Mouse (Mus musculus) urinary bladder, postnatal 25 days (tissue): ENCODE results near the gene Ocm.
A peak's percentile ranks its signal among the peaks of the same experiment; 100 is the strongest.

Experiments used
- DNase-seq: peaks from one replicate; pipeline ENCODE4 v3.0.0; 2022; ENCODE audit warnings: low spot score

Ocm gene

GRCm38 (mm10) chr5:143999409-143999808 is 27.1 kb downstream of the Ocm start:
- DNase-seq = no peak

- no peak for DNase-seq
These were observed 31.7 kb downstream of the Ocm start for GRCm38 (mm10) chr5:143994632-143995365.

- DNase-seq = no peak
These were observed 32.6 kb downstream of the Ocm start for GRCm38 (mm10) chr5:143993849-143994248.

GRCm38 (mm10) chr5:143993260-143993659 is 33.2 kb downstream of the Ocm start:
- no peak for DNase-seq

GRCm38 (mm10) chr5:143992661-143993060 is 33.8 kb downstream of the Ocm start:
- DNase-seq = no peak

GRCm38 (mm10) chr5:143990086-143990485 is 36.4 kb downstream of the Ocm start:
- DNase-seq = no peak

GRCm38 (mm10) chr5:143989046-143989445 is 37.4 kb downstream of the Ocm start:
- no peak for DNase-seq

GRCm38 (mm10) chr5:143987596-143987995 is 38.9 kb downstream of the Ocm start:
- no peak for DNase-seq

- no peak for DNase-seq
These were observed 41.1 kb downstream of the Ocm start for GRCm38 (mm10) chr5:143985381-143985780.

- DNase-seq = no peak
These were observed 44.1 kb downstream of the Ocm start for GRCm38 (mm10) chr5:143982361-143982760.

- DNase-seq = no peak
These were observed 45.6 kb downstream of the Ocm start for GRCm38 (mm10) chr5:143980858-143981257.

- DNase-seq = no peak
These were observed 49.6 kb downstream of the Ocm start for GRCm38 (mm10) chr5:143976726-143977431.

- DNase-seq = no peak
These were observed 50.2 kb downstream of the Ocm start for GRCm38 (mm10) chr5:143976232-143976631.

GRCm38 (mm10) chr5:143975631-143975933 is 50.9 kb downstream of the Ocm start:
- no peak for DNase-seq

GRCm38 (mm10) chr5:143974931-143975630 is 51.4 kb downstream of the Ocm start:
- DNase-seq = peak; percentile 50

GRCm38 (mm10) chr5:143972628-143973027 is 53.8 kb downstream of the Ocm start:
- no peak for DNase-seq
